Mouse (Mus musculus): ENCODE data around the gene Cd4.

- TF ChIP-seq EP300 (IDR thresholded peaks at IDR 0.05; ENCODE audit: low read depth): no peak
- peak; percentile 66 for TF ChIP-seq CTCF (IDR thresholded peaks at IDR 0.05; ENCODE audit: low read depth)
Observed at GRCm38 (mm10) chr6:124856916-124857839, 30.8 kb downstream of the Cd4 start, which contains the start of gene P3h3.
